Mouse (Mus musculus) right cerebral cortex, postnatal 36 days (tissue): ENCODE data around the gene Psmc4.

Experiments used
- DNase-seq, 2 experiments: peaks; one replicate each; pipeline ENCODE4 v3.0.0; 2022; ENCODE audit warnings: low spot score in 2 of 2, mixed read lengths in 1 of 2

The Psmc4 gene

DNA sequence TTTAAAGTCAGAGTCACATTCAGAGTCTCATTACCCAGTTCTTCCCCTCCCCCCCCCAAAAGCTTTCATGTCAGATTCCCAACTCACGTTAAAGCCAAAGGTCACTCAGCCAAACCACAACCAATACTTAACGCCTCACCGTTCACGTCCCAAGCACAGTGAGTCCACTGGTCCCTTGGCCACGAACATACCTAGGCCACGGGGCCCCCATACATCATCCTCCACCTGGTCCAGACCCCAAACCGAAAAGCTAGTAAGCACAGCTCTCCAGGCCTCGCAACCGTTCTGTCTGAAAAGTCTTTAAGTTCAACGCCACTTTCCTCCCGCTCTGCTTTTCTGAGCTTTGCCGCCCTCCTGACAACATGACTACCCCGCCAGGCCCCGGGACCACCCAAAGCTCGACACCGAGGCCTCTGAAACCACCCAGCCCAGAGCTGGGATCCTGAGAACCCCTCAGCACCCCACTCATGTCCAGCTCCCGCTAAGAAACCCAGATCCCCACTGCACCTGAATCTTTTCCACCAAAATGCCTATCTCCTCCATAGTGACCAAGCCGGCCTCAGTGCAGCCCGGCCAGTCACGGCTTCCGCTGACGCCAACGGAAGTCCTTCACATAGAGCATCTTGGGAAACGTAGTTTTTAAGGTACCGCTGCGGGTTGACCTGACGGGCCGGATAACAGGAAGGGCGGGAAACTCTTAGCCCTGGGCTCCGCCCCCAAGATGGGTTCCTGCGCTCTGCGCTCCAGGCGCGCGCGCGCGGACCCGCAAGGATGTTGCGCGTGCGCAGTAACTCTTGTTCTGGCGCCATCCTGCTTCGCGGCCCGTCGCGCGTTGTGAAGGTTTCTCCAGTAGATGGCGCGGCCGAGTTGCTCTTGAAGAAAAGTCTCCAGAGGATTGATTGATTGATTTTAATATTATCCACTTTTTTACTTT is at the start of gene Psmc4:
Gene Psmc4 (minus strand): TSS at position 626 of the 934 bp plus-strand sequence.
- DNase-seq = peak; percentile 97

DNA sequence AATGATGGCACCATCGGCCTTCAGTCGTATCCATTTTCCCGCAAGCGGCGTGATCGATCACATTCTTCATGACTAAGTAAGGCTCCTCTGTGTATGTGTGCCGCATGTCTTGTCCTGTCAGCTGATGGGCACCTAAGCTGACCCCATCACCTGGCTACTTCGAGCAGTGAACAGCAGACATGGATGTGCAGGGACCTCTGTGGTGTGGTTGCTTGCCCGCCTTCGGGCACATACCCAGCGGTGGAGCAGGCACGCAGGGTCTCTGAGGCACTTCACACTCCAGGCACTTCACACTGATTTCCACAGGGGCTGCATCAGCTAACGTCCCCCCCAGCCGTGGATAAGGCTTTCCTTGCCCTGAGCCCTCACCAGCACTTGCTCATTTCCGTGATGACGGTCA is 49.2 kb upstream of the Psmc4 start:
- no peak for DNase-seq

DNA sequence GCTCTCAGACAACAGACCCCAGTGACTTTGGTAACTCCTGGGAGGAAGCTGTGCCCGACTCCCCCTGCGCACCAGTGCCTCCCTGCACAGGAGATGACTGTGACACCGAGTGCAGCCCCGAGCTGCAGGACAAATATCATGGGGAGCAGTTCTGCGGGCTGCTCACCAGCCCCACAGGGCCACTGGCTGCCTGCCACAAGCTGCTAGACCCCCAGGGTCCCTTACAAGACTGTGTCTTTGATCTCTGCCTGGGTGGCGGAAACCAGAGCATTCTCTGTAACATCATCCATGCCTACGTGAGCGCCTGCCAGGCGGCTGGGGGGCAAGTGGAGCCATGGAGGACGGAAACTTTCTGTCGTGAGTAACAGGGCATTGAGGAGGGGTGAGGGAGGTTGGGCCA is 43.6 kb upstream of the Psmc4 start:
- DNase-seq = no peak

DNA sequence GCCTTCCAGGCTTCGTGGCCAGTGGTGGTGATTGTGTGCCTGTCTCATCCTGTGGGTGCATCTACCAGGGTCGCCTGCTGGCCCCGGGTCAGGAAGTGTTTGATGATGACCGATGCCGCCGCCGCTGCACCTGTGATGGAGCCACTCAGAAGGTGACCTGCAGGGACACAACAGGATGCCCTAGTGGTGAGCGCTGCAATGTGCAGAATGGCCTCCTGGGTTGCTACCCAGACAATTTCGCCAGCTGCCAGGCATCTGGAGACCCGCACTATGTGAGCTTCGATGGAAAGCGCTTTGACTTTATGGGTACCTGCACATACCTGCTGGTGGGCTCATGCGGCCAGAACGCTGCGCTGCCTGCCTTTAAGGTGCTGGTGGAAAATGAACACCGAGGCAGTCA is 36.3 kb upstream of the Psmc4 start:
- no peak for DNase-seq

DNA sequence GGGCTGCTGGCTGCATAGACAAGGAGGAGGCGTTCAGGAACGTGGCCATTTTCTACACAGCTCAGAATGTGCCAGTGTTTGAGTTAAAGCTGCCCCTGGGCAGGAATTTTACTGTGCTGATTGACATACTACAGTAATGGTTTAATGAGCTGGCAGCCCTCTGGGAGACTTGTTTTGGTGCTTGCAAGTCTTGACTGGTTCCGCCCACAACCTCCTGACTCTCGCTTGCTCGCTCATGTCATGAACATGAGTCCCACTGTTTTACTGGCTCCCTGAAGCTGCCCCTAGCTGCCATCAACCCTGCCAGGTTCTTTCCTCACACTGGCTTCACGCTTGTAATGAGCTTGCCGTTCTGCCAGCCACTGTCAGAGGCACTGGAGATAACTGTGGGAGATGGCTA is 34.3 kb upstream of the Psmc4 start:
- DNase-seq = peak; percentile 15 to 50

DNA sequence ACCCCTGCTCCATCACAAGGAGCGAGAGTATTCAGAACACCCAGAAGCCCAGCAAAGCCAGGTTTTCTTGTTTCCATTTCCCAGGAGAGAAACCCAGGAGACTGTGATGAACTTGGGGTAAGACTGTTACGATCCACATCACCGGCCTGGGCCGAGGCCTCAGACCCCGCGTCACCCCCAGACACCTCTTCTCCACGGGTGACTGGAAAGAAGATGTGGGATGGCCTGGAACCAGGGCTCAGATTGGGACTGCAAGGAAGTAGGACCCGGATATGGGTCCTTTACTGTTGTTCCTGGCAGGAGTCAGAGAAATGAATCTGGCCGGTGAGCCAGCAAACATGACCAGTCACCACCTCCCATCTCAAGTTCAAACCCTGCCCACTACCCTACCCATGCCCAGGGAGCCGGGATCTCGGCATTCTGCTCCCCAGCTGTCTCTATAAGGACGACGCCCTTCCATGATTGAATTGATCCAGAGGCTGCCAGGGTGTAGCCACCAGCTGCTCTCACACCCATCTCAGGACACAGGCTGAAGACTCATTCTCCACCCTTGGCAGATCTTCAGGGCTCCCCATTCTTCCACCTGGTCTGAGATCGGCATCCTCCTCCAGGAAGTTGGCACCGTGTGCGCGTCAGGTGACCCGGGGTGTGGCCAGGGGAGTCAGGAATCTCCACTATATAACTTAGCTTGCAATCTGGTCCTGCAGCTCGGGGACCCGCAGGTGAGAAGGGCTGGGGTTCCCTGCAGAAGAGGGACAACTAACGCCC is 20.8 kb upstream of the Psmc4 start, which contains the start of gene Fcgbp:
Gene Fcgbp (plus strand): TSS at position 706 of the 768 bp plus-strand sequence.
- no peak for DNase-seq

DNA sequence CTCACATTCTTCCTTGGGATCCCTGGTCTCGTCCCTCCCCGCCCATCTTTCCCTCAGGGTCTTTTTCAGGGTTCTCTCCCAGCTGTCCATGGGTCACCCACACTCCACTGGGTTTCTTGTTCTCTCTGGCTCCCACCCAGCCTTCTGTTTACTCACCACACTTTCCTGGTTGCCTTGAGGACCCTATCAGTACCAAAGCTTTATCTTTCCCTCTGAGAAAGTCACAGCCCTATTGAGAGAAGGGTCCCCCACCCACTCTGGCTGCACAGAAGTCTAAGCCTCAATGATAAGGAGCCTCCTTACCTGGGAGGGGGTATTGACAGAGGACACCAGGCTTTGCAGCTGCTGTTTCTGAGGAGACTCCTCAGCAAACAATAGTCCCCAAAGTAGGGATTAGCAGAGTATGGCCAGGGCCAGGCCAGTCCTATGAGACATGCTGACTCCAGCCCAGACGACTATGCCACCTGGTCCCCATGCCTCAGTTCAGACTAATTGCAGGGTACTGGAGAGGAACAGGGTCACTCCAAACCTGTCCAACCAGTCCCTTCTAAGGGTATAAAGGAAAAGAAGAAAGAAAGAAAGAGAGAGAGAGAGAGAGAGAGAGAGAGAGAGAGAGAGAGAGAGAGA is 19.8 kb upstream of the Psmc4 start:
- DNase-seq = no peak

DNA sequence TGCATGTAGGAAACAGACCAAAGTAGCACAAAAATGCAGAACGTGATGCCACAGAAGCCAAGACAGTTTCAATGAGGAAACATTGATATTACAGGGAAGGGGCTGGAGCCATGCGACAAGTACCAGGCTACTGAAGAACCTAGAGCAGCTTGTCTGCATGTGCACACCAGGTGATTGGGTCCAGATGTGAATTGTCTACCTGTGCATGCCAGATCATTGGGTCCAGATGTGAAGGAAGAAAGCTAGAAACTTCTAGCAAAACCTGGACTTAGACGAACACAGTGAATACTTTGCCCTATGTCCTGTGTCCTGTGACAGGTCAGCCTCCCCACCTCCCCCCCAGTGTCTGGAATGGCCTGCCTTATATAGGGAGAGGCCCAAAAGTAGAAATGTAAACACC is 18.8 kb upstream of the Psmc4 start:
- DNase-seq = no peak

DNA sequence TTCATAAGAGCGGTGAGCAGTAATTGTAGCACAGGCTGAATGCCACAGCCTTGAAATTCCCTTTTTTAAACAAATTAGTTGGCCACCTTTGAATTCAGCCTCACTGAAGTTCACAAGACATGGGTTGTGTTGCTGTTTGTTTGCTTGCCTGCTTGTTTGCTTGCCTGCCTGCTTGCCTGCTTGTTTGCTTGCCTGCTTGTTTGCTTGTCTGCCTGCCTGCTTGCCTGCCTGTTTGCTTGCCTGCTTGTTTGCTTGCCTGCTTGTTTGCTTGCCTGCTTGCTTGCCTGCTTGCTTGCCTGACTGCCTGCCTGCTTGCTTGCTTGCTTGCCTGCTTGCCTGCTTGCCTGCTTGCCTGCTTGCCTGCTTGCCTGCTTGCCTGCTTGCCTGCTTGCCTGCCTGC is 10.1 kb upstream of the Psmc4 start:
- DNase-seq = no peak

DNA sequence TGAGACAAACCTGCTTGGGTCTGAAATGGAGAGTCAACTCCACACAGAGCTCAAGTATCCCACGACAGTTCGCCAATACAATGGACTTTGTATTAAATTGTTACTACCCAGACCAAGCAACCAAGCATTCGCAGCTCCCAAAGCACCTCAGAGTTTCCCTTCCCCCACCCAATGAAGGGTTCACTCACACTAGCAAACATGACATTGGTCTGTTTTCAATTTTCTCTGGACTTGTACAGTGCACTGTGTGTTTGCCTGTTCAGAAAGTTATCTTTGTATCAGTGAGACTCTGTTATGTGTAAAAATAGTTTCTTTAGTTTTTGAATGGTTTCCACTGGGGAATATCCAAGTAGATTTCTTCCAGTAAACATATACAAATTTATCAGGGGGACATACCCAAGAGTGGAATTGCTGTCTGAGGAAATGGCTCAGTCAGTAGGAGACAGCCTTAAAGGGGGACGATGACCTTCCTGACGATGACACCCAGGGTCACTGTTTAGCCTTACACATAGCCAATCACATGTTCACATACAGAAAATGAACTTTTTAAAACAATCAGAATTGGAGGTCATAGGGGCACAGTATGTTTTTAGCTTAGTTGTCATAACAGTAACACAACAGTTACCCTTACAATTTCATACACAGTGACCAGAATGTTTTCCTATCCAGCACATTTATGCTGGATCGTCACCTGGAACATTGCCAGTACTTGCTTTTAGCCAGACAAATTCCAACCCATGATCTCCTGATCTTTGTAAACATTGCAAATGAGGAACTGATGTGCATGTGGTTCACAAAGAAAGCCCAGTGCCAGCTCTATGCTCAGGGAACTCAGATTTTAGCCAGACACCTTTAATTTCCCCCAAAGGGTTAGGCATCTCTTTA is 3.4 kb upstream of the Psmc4 start:
- no peak for DNase-seq

DNA sequence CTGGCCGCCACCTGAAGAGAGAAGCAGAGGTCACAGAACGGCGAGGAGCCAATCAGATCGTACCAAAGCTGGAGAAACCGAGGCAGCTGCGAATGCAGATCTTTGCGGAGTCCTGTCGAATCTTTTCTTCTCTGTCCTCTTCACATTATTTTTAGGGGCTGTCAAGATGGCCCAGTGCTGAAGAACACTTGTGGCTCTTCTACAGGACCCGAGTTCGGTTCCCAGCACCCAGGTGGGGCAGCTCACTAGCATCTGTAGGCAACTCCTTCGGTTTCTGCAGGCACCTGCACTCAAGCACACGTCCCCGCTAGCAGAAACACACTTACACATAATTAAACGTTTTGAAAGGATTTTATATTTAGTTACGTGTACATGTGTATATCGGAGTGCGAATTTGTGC is 683 bp upstream of the Psmc4 start:
- DNase-seq = no peak

DNA sequence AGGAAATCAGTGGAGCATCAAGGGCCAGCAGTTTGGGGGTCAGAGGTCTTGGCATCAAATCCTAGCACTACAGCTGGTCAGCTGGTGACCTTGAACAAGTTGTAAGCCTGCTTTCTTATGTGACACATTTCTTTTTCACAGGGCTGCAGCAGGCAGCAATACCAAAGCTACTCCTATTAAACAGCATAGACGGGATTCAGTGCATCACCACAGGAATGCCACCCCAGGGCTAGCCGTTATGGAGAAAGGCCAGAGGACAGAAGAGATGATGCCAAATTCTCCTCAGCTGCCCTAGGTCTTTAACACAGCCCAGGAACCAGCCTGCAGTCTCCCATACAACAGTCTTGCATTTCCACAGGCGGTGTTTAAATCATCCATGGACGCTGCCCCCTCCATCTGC is 5.4 kb downstream of the Psmc4 start:
- no peak for DNase-seq

DNA sequence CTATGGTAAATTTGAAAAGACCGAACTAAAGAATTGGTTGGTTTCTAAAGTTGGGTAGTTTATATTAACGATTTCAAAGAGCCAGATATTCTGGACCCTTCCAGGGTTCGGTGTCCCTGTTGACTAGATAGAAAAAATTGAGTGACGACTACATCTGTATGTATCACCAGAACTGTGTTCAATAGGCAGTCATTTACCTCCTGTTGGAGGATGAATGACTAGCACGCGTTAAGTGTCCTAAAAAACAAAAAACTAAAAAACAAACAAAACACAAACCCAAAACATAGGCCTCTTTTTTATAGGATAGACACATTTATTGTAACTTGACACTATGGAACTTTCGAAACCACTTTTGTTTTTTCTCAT is 35.5 kb downstream of the Psmc4 start:
- DNase-seq = no peak

DNA sequence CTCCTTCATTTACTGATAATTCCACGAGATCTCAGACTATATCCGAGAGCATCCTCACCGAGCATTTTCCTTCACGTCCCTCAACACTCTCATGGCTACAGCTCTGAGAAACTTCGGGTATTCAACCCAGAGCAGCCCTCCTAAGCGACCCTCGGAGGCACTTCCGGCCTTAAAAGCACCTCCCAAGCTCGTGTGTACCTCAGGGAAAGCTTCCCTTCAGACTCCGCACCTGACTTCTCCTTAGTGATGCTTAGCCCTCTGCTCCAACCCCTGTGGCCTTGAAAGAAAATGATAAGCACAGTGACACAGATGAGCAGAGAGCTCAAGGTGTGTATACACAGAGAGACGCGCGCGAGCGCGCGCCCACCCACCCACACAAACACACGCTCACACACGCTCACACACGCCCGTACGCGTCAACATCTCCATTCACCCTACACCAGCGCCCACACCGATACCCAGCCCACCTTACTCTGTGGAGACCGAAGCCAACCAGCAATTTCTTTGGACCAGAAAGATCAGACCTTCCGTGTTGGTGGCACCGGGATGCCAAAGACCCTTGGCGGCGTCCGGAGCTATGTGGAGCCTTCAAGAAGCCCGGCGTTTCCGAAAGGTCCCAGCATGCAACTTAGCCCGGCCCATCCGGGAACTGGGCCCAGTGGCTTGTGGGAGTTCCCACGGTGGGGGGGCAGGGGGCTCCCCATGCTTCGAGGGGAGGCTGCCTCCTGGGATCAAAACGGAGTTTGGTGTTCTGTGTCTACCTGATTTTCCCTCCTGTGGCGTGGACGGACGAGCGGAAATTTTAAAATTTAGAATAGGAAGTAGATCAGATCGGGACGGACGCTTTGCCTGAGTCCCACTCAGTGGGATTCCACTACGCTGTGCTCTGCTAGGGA is 36.1 kb downstream of the Psmc4 start, which contains the start of gene Zfp850:
Gene Zfp850 (minus strand): TSS at position 567 of the 896 bp plus-strand sequence.
- DNase-seq = peak; percentile 67 to 69

DNA sequence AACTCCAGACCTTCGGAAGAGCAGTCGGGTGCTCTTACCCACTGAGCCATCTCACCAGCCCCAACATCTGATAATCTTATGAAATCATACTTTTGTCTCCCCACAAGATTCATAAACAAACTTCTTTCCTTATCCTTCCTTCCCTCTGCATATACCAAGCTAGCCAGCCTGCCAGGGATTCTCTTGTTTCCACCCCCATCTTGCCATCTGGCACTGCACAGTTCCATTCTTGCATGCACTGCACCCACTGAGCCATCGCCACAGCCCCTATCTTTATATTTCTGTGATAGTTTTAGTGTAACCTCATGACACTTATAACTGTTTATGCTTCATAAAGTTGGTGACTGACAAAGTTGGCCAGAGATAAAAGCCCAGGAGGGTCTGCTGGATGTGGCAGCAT is 39.6 kb downstream of the Psmc4 start:
- peak; percentile 5 to 24 for DNase-seq
